Comparison of ENCODE assay signal across 8 mouse cellular contexts in genomic region chr5:116526324-116526723, GRCm38 (mm10).
DNase-seq lines count a peak whose midpoint lies in the region; ATAC-seq lines count a peak whose summit lies in the region.
"Had no signal": no experiment of that assay in that cellular context is flagged by ENCODE, and none has a peak within 500 bp of the region (broad histone marks: within the 10 kb centered on the region; RNA-seq: fewer than 3 reads in every experiment).

No protein-coding gene starts in this region.

- H3K36me3 ChIP-seq in hindbrain, embryonic 16.5 days (ENCODE audit: control insufficient read depth, insufficient read depth, low read length): no peaks in the 10 kb centered on the region
- H3K36me3 ChIP-seq in midbrain, embryonic 16.5 days (ENCODE audit: control insufficient read depth, insufficient read depth, low read length): no peaks in the 10 kb centered on the region

- H3K27ac ChIP-seq in hindbrain, embryonic 16.5 days (ENCODE audit: low read depth, low read length): peak overlapping the region; percentile 18; the same call in 1 of the 2 replicates
- H3K27ac ChIP-seq in midbrain, embryonic 16.5 days (ENCODE audit: low read length): peak overlapping the region; percentile 28; the same call in 1 of the 2 replicates

- peak; percentile 54 for DNase-seq in brain, embryonic 18.5 days (ENCODE audit: low read depth, low spot score)
- peak; percentile 90 for DNase-seq in cerebellum, adult 9-10 months
- DNase-seq in thymus, adult 18-20 months: no peak
- DNase-seq in kidney, adult 11 months: no peak
- DNase-seq in urinary bladder, adult 18-20 months (ENCODE audit: low spot score in 2 of 2): no peak
- DNase-seq: lung, adult 2 months had no signal

- 25% methylated on average over 4 of the region's 4 CpGs for WGBS in hindbrain, embryonic 16.5 days
- 24% methylated on average over 4 of the region's 4 CpGs for WGBS in midbrain, embryonic 16.5 days

- H3K4me1 ChIP-seq in hindbrain, embryonic 16.5 days (ENCODE audit: control insufficient read depth, insufficient read depth, low read depth, low read length): peaks cover 16% of the 10 kb centered on the region
- peaks cover 25% of the 10 kb centered on the region for H3K4me1 ChIP-seq in midbrain, embryonic 16.5 days (ENCODE audit: control insufficient read depth, insufficient read depth, low read length)

- H3K9ac ChIP-seq in hindbrain, embryonic 16.5 days (ENCODE audit: low read depth, low read length): no peak overlapping the region
- H3K9ac ChIP-seq in midbrain, embryonic 16.5 days (ENCODE audit: low read depth, low read length): no peak overlapping the region

- H3K4me3 ChIP-seq in hindbrain, embryonic 16.5 days (ENCODE audit: low read length): no peak overlapping the region
- H3K4me3 ChIP-seq in midbrain, embryonic 16.5 days (ENCODE audit: low read depth, low read length): no peak overlapping the region

- no peaks in the 10 kb centered on the region for H3K27me3 ChIP-seq in hindbrain, embryonic 16.5 days (replicated peaks; ENCODE audit: control insufficient read depth, insufficient read depth, low read length)
- no peaks in the 10 kb centered on the region for H3K27me3 ChIP-seq in midbrain, embryonic 16.5 days (ENCODE audit: control insufficient read depth, insufficient read depth, low read depth, low read length)

- H3K4me2 ChIP-seq in hindbrain, embryonic 16.5 days (ENCODE audit: low read length): no peak overlapping the region
- H3K4me2 ChIP-seq in midbrain, embryonic 16.5 days (ENCODE audit: low read length): no peak overlapping the region

- no peaks in the 10 kb centered on the region for H3K9me3 ChIP-seq in hindbrain, embryonic 16.5 days (ENCODE audit: control insufficient read depth, low read length)
- H3K9me3 ChIP-seq in midbrain, embryonic 16.5 days (replicated peaks; ENCODE audit: control insufficient read depth, low read length, poor library complexity, severe bottlenecking): no peaks in the 10 kb centered on the region

- ATAC-seq in hindbrain, embryonic 16.5 days: peak; percentile 74
- ATAC-seq in midbrain, embryonic 16.5 days: peak; percentile 82; the same call in 1 of the 2 replicates

Comparison
In these comparisons a context has a peak if more than half of its experiments do, and no peak if none do; other contexts are left out.
1. DNase-seq: peak in brain, embryonic 18.5 days (single experiment) and cerebellum, adult 9-10 months (single experiment); none in thymus, adult 18-20 months (0 of 2), kidney, adult 11 months (single experiment) and urinary bladder, adult 18-20 months (0 of 2).